Mouse (Mus musculus) G1E (cell line): Measurements from ENCODE around the gene Slc2a12. TPM values are rescaled to one million over a fixed set of nuclear protein-coding genes. Genes with fewer than 3 reads are reported as not detected.

Source experiments
- ATAC-seq: 2 replicates; pipeline ENCODE4 v1.8.0; 2016; ENCODE audit warnings: mild to moderate bottlenecking; ENCODE audit not compliant: insufficient number of reproducible peaks, poor library complexity, low FRiP score, severe bottlenecking; ENCODE audit errors: extremely low read depth
- DNase-seq: peaks from one replicate; pipeline ENCODE4 v3.0.0; 2012; ENCODE audit warnings: low spot score
- H3K27me3 ChIP-seq: 2 replicates; pipeline ENCODE4 v1.6.1; 2012; ENCODE audit warnings: mild to moderate bottlenecking, low read length, inconsistent platforms; ENCODE audit not compliant: insufficient read depth
- H3K36me3 ChIP-seq: replicated peaks from 2 replicates; pipeline ENCODE3; 2012; ENCODE audit warnings: mild to moderate bottlenecking, inconsistent platforms
- H3K4me1 ChIP-seq: 2 replicates; pipeline ENCODE4 v1.6.1; 2012; ENCODE audit warnings: low read depth, low read length, inconsistent platforms, mixed read lengths; ENCODE audit not compliant: insufficient read depth
- H3K4me3 ChIP-seq: 2 replicates; pipeline ENCODE4 v1.5.1; 2012; ENCODE audit warnings: low read depth, mild to moderate bottlenecking, inconsistent platforms, low read length, moderate library complexity, mixed read lengths
- H3K9me3 ChIP-seq: replicated peaks from 2 replicates; pipeline ENCODE4 v1.6.1; 2012; ENCODE audit warnings: inconsistent platforms
- CTCF ChIP-seq: IDR thresholded peaks from 2 replicates; pipeline ENCODE4 v1.5.1; 2012; ENCODE audit warnings: low read depth, low read length, inconsistent platforms, mixed read lengths
- GATA1 ChIP-seq: IDR thresholded peaks from 2 replicates; pipeline ENCODE4 v1.6.1; 2012; ENCODE audit warnings: borderline replicate concordance, low read length, inconsistent platforms, mixed read lengths
- GATA2 ChIP-seq: IDR thresholded peaks from 2 replicates; pipeline ENCODE4 v1.6.1; 2012; ENCODE audit warnings: low read depth, low read length, inconsistent platforms, borderline replicate concordance
- POLR2AphosphoS5 ChIP-seq: IDR thresholded peaks from 2 replicates; pipeline ENCODE4 v1.6.1; 2012; ENCODE audit warnings: low read depth, low read length, inconsistent platforms; ENCODE audit not compliant: insufficient replicate concordance
- TAL1 ChIP-seq: conservative IDR thresholded peaks from 2 replicates; pipeline ENCODE4 v1.6.1; 2012; ENCODE audit warnings: low read depth, low read length, inconsistent platforms, mixed read lengths
- polyA plus RNA-seq: library from polyadenylated mRNA; stranded (reverse); fragments of >175 nt; gene quantifications from 2 replicates; pipeline ENCODE4 v1.2.3, GENCODE M21; 2012
- total RNA-seq, 2 experiments: library from RNA; stranded (forward) in 1 of 2; stranded (reverse) in 1 of 2; fragments of 200-1000 nt in 1 of 2; fragments of >200 nt in 1 of 2; fragmentation: Nextera tagmentation in 1 of 2; gene quantifications; 2 replicates each; pipeline ENCODE4 v1.2.3; 2014 to 2017

Gene Slc2a12
- total and polyA plus RNA-seq, 3 experiments = 0.16 TPM; not detected in 2

DNA sequence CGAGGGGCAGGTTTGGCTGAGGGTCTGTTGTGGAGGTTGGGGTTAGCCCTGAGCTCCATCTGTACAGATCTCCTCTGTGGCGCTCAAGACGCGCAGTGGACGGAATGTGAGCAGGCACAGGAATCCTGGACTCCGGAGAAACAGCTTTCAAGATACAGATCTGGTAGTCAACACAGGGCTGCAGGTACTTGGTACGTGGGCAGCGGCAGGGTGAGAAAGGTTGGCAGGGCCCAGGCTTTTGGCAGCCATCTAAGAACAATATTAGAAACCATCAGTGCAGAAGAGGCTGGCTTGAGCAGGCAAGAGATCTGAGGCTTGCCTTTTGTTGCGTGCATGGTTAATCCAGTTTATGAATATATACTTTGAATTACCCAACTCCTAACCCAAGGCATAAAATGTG lies 51.4 kb downstream of the Slc2a12 start:
- DNase-seq (no peak), ATAC-seq (no peak)
- TF ChIP-seq GATA2 = no peak
- no peak for TF ChIP-seq TAL1
- TF ChIP-seq POLR2AphosphoS5 = no peak
- TF ChIP-seq CTCF = no peak
- TF ChIP-seq GATA1 = no peak
- Histone ChIP-seq H3K9me3 (no peaks in the 10 kb centered on the region), H3K4me1 (peaks cover 8% of the 10 kb centered on the region), H3K36me3 (peaks cover 21% of the 10 kb centered on the region), H3K27me3 (no peaks in the 10 kb centered on the region), H3K4me3 (no peak overlapping the region)

DNA sequence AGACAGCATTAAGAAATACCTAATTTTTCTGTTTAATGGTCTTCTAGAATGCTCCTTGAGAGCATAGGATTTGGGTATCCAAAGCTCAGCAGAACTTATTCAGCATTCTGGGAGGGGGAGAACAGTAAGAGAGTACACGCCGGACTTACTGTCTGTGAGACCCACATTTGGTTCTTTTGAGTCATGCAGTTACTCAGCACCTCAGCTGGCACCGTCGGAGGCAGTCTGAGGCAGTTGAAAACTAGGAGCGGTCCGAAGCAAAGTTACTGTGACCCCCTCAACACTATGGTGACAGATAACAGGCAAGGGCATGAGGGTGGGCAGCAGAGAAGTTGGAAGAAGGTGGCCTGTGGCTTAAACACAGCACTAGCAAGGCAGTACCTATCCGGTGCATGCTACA lies 52.1 kb downstream of the Slc2a12 start:
- Histone ChIP-seq H3K4me1 (peaks cover 8% of the 10 kb centered on the region), H3K4me3 (no peak overlapping the region), H3K36me3 (peaks cover 26% of the 10 kb centered on the region), H3K9me3 (no peaks in the 10 kb centered on the region), H3K27me3 (no peaks in the 10 kb centered on the region)
- ATAC-seq (no peak), DNase-seq (no peak)
- no peak for TF ChIP-seq GATA1
- no peak for TF ChIP-seq GATA2
- no peak for TF ChIP-seq POLR2AphosphoS5
- TF ChIP-seq TAL1 = no peak
- TF ChIP-seq CTCF = no peak

DNA sequence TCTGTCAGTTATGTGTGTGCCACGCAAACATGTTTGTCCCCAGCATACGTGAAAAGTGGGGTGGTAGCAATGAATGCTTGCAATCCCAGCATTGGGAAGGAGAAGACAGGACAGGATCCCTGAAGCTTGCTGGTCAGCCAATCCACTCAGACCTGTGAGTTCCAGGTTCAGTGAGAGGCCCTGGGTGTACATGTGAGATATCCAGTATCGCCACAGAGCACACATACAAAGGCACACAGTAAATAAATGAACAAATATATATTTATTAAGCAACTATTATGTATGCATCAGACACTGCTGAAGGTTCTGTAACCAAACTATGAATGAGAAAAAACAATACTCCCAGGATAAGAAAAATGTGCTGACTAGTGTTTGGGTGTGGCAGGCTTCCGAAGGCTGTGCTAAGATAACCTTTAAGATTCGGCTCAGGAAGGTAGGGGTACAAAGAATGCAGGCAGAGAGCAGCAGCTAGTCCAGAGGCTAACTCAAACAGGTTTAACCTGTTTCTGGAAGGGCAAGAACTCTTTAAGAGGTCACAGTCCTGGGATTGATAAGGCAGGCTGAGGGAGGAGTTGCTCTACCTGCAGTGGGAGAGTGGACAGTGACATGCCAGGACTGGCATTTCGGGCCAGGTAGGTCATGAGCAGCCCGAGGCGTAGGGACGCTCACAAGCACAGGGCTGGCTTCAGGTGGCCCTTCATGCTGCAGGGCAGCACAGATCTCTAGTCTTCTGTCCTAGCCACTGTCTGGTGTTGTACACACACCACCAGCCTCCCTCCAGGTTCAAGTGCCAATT lies 53.5 kb downstream of the Slc2a12 start:
- H3K4me1 ChIP-seq = peaks cover 8% of the 10 kb centered on the region
- H3K9me3 ChIP-seq = no peaks in the 10 kb centered on the region
- H3K27me3 ChIP-seq = no peaks in the 10 kb centered on the region
- ATAC-seq (no peak), DNase-seq (no peak)
- H3K36me3 ChIP-seq = peaks cover 38% of the 10 kb centered on the region
- TF ChIP-seq TAL1 (no peak), POLR2AphosphoS5 (no peak), GATA2 (no peak)
- H3K4me3 ChIP-seq = no peak overlapping the region

DNA sequence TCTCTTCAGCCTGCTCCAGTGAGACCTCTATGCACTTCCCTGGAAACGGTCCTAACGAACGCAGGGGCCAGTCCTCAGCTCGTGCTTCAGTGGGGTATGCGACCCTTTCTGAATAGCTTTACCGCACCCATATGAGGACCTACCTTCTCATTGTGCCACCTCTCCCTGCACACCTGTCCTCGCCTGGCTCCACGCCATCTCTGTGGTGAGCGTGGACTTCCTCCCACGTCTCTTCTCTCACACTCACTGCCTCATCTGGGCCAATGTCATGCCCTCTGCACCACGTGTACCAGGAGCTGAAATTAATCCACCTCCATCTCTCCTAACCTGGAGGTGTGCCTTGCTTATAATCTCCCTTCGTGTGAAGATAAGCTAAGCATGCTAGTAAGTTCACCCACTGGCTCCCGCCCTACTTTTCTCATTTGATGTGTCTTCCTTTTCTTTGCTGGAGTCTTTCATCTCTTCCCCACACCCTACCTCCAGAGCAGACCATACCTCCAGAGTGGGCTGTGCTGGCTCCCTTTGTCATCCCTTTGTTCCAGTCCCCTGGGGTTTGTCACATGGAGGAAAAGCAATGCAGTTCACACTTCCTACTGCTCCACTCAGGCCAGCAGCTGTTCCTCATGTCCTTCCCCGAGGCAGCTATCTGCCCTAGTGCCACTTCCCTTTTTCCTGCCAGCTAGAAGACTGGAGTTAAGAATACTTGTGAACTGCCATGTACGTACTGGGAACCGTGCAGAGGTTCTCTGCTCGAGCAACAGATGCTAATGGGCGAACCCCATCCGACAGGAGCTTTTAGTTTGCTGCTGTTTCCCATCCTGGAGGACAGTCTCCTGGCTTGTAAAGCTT lies 54.9 kb downstream of the Slc2a12 start:
- Histone ChIP-seq H3K4me1 (peaks cover 8% of the 10 kb centered on the region), H3K36me3 (peaks cover 50% of the 10 kb centered on the region), H3K4me3 (no peak overlapping the region), H3K9me3 (no peaks in the 10 kb centered on the region), H3K27me3 (no peaks in the 10 kb centered on the region)
- ATAC-seq (no peak; the same call in 1 of the 2 replicates), DNase-seq (no peak)
- TF ChIP-seq POLR2AphosphoS5 = no peak
- TF ChIP-seq TAL1 = no peak
- TF ChIP-seq GATA1 = no peak
- no peak for TF ChIP-seq CTCF
- no peak for TF ChIP-seq GATA2

DNA sequence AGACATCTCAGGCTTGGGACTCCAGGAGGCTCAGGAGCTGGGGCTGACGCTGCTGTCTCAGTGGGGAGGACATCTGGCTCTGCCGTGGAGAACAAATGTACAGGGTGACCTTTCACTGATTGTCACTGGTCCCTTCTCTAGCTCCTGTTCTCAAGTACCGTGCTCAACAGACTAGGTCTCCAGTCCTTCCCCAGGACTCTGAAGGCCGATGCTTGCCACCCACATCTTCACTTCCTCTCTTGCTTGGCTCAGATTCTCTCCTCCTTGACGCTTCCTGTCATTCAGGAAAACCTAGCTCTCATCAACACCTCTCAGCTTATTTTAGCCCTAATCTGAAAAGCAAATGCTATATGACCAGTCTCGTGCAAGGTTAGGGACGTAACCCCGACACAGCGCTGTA lies 56.0 kb downstream of the Slc2a12 start:
- no peak for TF ChIP-seq POLR2AphosphoS5
- TF ChIP-seq TAL1 = no peak
- no peak for TF ChIP-seq GATA2
- TF ChIP-seq GATA1 = no peak
- no peak for TF ChIP-seq CTCF
- H3K9me3 ChIP-seq = no peaks in the 10 kb centered on the region
- ATAC-seq (no peak), DNase-seq (no peak)
- H3K4me3 ChIP-seq = no peak overlapping the region
- H3K4me1 ChIP-seq = peaks cover 8% of the 10 kb centered on the region
- H3K36me3 ChIP-seq = peaks cover 58% of the 10 kb centered on the region
- no peaks in the 10 kb centered on the region for H3K27me3 ChIP-seq

DNA sequence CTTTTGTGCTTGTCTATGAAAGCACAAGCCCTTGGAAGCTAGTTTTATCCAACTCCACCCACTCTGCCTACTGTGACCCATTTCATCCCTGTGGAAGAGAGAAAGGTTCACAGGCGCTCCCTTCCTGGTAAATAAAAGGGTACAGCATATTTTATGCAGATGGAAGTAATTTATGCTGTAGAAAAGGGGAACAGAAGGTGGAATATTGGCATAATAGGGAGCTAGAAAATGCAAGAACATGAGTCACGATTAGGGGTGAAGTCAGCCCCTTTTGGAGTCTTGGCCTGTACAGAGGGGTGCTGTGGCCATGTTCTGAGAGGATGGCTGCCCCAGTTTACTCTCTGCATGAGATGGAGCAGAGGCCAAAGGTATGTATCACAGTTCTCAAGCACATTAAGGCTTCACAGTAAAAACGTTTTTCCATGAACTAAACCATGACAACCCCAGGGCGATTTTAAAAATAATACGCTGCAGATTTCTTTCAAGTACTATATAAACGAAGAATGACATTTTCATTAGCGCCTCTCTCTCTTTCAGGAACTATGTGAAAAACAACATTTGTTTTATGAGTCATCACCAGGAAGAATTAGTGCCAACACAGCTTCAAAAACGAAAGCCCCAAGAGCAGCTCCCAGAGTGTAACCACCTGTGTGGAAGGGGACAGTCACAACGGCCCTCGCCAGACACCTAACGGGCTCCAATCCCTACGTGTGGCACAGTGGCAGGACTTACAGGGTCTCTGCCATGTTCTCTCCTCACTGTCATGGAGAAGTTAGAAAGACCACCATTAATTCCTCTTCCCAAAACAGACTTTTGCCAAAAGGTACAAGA lies 56.9 kb downstream of the Slc2a12 start:
- Histone ChIP-seq H3K9me3 (no peaks in the 10 kb centered on the region), H3K4me1 (peaks cover 8% of the 10 kb centered on the region), H3K36me3 (peaks cover 67% of the 10 kb centered on the region), H3K27me3 (no peaks in the 10 kb centered on the region), H3K4me3 (no peak overlapping the region)
- DNase-seq (no peak), ATAC-seq (no peak)
- TF ChIP-seq GATA1 = no peak
- TF ChIP-seq CTCF = no peak
- no peak for TF ChIP-seq TAL1
- no peak for TF ChIP-seq POLR2AphosphoS5
- no peak for TF ChIP-seq GATA2
